Mouse (Mus musculus) kidney, postnatal 0 days (tissue): ENCODE data around the gene Irs2. TPM values are rescaled to one million over a fixed set of nuclear protein-coding genes. Genes with fewer than 3 reads are reported as not detected.
A peak's percentile ranks its signal among the peaks of the same experiment; 100 is the strongest.

Source experiments
- ATAC-seq: fragments of 200-750 bp; cut with Nextera tagmentation; replicated peaks from 2 replicates; pipeline ENCODE4 v1.8.0; 2017; ENCODE audit warnings: low read depth, moderate number of reproducible peaks, moderate TSS enrichment, moderate library complexity; ENCODE audit not compliant: low FRiP score
- DNase-seq: peaks from one replicate; pipeline ENCODE4 v3.0.0-alpha.2; 2016; ENCODE audit warnings: low spot score
- H3K27ac ChIP-seq: fragments of 300-500 bp; sonication (generic); 2 replicates; pipeline ENCODE4 v1.5.1; 2014; ENCODE audit warnings: mild to moderate bottlenecking
- H3K27me3 ChIP-seq: fragments of 300-500 bp; sonication (generic); 2 replicates; pipeline ENCODE4 v1.6.1; 2014; ENCODE audit warnings: low read length, mixed read lengths; ENCODE audit not compliant: insufficient read depth
- H3K36me3 ChIP-seq: fragments of 300-500 bp; sonication (generic); 2 replicates; pipeline ENCODE4 v1.6.1; 2014; ENCODE audit warnings: low read length, mixed read lengths; ENCODE audit not compliant: insufficient read depth
- H3K4me1 ChIP-seq: fragments of 300-500 bp; sonication (generic); replicated peaks from 2 replicates; pipeline ENCODE4 v1.6.1; 2014; ENCODE audit warnings: antibody characterized with exemption, low read length, mixed read lengths; ENCODE audit not compliant: insufficient read depth
- H3K4me2 ChIP-seq: fragments of 300-500 bp; sonication (generic); 2 replicates; pipeline ENCODE4 v1.6.1; 2014; ENCODE audit warnings: mild to moderate bottlenecking, low read length, moderate library complexity, mixed read lengths
- H3K4me3 ChIP-seq: fragments of 300-500 bp; sonication (generic); replicated peaks from 2 replicates; pipeline ENCODE4 v1.5.1; 2014; ENCODE audit warnings: low read depth, low read length
- H3K9ac ChIP-seq: fragments of 300-500 bp; sonication (generic); 2 replicates; pipeline ENCODE4 v1.6.1; 2014; ENCODE audit warnings: low read depth, low read length
- H3K9me3 ChIP-seq: fragments of 300-500 bp; sonication (generic); replicated peaks from 2 replicates; pipeline ENCODE4 v1.6.1; 2016; ENCODE audit warnings: low read length, inconsistent platforms, mixed read lengths
- CTCF ChIP-seq: IDR thresholded peaks from 2 replicates; pipeline ENCODE4 v1.5.1; 2016; ENCODE audit warnings: antibody characterized with exemption, low read depth, mild to moderate bottlenecking, moderate library complexity
- WGBS: fragments of 180-500 bp; shearing (Covaris S2); extraction: QIAGEN DNeasy Blood & Tissue Kit; methylation state at CpG from one replicate; pipeline ENCODE4 v1.1.7; 2014; 5-methylcytosine and 5-hydroxymethylcytosine counted together
- polyA plus RNA-seq: library from polyadenylated mRNA; unstranded; fragments of >200 nt; fragmentation: Nextera tagmentation; extraction: Ambion mirVana; gene quantifications from 2 replicates; pipeline ENCODE4 v1.2.1, GENCODE M21; 2015

Irs2 gene
- polyA plus RNA-seq, 1 experiment from 2014 or later = 8.5 TPM

DNA sequence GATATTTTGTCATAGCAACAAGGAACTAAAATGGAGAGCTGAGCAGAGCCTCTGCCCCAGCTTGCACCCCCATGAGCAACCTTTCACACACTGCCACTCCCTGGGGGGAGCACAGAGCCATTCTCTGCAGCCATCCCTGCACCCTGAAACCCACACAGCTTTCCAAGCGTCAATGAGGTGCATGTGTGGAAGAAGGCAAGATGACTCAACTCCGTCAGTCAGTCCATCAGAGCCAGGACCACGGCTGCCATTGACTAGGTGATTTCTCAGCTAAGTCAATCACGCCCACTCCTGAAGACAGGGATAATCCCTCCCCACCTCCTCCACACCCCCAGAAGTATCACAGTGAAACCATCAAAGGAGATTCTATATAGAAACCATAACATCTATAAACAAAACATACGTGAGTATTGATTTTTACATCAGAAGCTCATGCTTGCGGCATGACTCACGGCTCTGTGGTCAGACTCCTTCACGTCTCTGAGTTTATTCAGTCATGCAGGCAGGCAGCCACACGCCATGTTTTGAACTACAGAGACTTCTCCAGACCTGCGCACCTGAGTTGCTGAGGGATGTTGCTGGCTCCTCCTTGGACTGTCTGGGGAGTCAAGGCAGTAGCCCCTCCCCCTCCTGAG, 14.6 kb downstream of the Irs2 start:
- H3K27me3 ChIP-seq = no peaks in the 10 kb centered on the region
- ATAC-seq (no peak), DNase-seq (no peak)
- no peak for TF ChIP-seq CTCF
- H3K4me3 ChIP-seq = no peak overlapping the region
- H3K9ac ChIP-seq = no peak overlapping the region
- H3K36me3 ChIP-seq = no peaks in the 10 kb centered on the region
- H3K4me1 ChIP-seq = peaks cover 31% of the 10 kb centered on the region
- WGBS = 88% methylated on average over 10 of the region's 10 CpGs
- H3K4me2 ChIP-seq = no peak overlapping the region
- no peaks in the 10 kb centered on the region for H3K9me3 ChIP-seq
- no peak overlapping the region for H3K27ac ChIP-seq

DNA sequence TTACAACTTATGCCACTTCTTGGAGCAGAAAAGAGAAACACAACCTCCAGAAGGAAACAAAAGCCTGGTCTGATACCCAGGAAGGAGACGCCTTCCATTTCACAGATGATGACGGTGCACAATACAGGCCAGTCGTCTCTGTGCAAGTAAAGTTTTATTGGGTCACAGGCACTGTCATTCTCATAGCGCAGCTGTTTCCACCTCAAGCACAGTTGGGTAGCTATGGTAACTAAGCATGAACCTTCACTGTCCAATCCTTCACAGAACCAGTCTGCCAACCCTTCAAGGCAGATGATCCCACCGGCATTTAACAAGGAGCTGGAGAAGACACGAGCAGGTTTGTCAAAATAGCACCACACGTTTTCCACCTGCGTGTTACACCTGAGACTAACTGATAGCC, 16.2 kb downstream of the Irs2 start:
- Histone ChIP-seq H3K4me2 (no peak overlapping the region), H3K9ac (no peak overlapping the region), H3K27ac (no peak overlapping the region), H3K9me3 (no peaks in the 10 kb centered on the region), H3K36me3 (no peaks in the 10 kb centered on the region), H3K4me1 (peaks cover 21% of the 10 kb centered on the region), H3K4me3 (no peak overlapping the region), H3K27me3 (no peaks in the 10 kb centered on the region)
- 48% methylated on average over 8 of the region's 8 CpGs for WGBS
- no peak for ATAC-seq
- no peak for DNase-seq
- TF ChIP-seq CTCF = no peak

DNA sequence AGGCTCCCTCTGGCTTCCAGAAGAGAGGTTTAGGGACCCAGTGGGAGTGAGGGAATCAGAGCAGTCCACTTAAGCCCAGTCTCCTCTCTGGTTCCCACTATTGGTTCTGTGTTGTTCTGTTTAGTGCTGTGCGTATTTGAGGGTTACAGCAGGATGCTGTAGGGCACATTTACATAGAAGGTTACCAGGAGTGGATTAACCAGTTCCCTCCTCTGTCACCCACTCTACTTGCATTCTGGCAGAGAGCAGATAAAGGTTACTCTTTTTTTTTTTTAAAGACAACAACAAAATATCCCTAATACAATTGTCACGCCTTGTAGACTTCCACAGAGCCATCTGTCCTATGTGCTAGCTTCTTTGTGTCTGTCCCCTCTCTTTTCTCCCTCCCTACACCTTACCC, 16.9 kb downstream of the Irs2 start:
- 67% methylated on average over 2 of the region's 2 CpGs for WGBS

DNA sequence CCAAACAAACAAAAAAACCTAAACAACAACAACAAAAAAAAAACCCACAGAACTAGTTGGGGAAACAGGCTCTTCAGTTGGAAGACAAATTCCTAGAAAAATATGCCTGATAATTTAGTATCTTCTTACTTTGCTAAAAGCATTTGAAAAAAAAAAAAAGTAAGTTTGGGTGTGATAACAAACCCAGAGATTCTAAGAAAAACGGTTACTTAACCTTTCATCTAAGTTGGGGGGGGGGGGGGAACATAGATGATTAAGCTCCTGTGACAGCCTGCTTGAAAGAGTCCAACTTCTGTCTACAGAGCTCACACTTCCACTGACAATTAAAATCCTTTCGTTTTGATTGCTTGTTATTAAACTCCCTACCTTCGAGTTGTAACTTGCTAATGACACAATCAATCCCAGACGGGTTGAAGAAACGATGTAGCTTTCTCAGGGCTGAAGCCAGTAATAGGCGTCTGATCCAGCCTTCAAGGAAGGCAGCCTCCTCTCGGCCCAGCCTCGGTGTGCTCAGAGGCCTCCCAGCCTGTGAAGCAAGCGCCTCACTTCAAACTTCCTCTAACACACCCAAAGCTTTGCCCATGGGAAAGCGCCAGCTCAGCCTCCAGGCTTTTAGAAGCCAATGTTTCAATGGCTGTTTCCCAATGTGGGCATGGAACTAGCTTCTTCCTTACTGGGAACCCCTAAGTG, 17.7 kb downstream of the Irs2 start:
- 27% methylated on average over 10 of the region's 10 CpGs for WGBS
- Histone ChIP-seq H3K27ac (no peak overlapping the region), H3K36me3 (peaks cover 11% of the 10 kb centered on the region), H3K9me3 (no peaks in the 10 kb centered on the region), H3K4me3 (no peak overlapping the region), H3K4me1 (peaks cover 18% of the 10 kb centered on the region), H3K4me2 (no peak overlapping the region), H3K9ac (no peak overlapping the region), H3K27me3 (no peaks in the 10 kb centered on the region)
- DNase-seq (no peak), ATAC-seq (no peak)
- no peak for TF ChIP-seq CTCF

More for the DNA sequence above, 16.9 kb downstream of the Irs2 start:
- Histone ChIP-seq H3K4me3 (no peak overlapping the region), H3K27me3 (no peaks in the 10 kb centered on the region), H3K27ac (no peak overlapping the region), H3K4me2 (no peak overlapping the region), H3K9ac (no peak overlapping the region), H3K36me3 (peaks cover 3% of the 10 kb centered on the region), H3K9me3 (no peaks in the 10 kb centered on the region), H3K4me1 (peaks cover 21% of the 10 kb centered on the region)
- 0 out of 2 replicates have a peak, but pooled peaks have one; percentile 15 for TF ChIP-seq CTCF
- ATAC-seq = no peak
- DNase-seq = no peak

DNA sequence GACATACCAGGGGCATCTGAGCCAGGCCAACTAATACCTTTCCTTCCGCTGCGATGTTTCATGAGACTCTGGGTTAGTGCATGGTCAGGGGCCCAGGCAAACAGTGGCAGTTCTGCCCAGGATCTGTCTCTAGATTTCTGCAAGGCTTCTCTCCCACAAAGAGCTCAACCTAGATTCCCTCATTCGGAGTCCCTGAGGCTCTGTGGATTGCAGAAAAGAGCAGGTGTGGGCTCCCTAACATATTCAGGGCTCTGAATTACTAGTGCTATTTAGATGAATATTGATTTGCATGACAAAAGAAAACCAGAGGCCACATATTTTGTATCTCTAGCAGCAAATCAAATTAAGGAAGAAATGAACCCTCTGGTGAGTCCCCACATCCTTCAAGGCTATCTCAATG, 18.3 kb downstream of the Irs2 start:
- Histone ChIP-seq H3K4me3 (no peak overlapping the region), H3K36me3 (peaks cover 15% of the 10 kb centered on the region), H3K9me3 (no peaks in the 10 kb centered on the region), H3K4me2 (no peak overlapping the region), H3K27ac (no peak overlapping the region), H3K4me1 (peaks cover 15% of the 10 kb centered on the region), H3K9ac (no peak overlapping the region), H3K27me3 (no peaks in the 10 kb centered on the region)
- DNase-seq = no peak
- TF ChIP-seq CTCF = no peak
- 86% methylated on average over 3 of the region's 3 CpGs for WGBS
- no peak for ATAC-seq

DNA sequence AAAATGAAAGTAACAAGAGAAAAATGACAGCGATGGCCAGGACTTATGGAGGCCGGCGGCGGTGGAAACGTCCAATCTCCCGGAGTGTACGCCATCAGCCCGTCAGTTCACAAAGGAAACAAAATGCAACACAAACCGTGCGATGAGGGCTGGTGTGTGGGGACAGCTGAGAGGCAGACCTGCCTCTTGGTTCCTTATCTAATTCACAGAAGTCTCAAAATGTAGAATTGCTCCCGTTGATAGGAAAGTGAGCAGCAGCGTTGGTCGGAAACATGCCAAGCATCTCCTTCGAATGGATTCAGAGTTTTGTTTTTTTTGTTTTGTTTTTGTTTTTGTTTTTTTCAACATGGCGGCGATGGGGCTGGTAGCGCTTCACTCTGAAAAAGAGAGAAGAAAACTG, 21.6 kb downstream of the Irs2 start:
- DNase-seq (no peak), ATAC-seq (no peak)
- Histone ChIP-seq H3K36me3 (peaks cover 16% of the 10 kb centered on the region), H3K27ac (no peak overlapping the region), H3K9me3 (no peaks in the 10 kb centered on the region), H3K27me3 (no peaks in the 10 kb centered on the region), H3K4me1 (peaks cover 7% of the 10 kb centered on the region), H3K4me3 (no peak overlapping the region), H3K9ac (no peak overlapping the region), H3K4me2 (no peak overlapping the region)
- 95% methylated on average over 17 of the region's 17 CpGs for WGBS
- no peak for TF ChIP-seq CTCF
